Mouse (Mus musculus) cortical plate, adult 2 months (tissue): ENCODE results near the gene Crybb1. TPM values are rescaled to one million over a fixed set of nuclear protein-coding genes. Genes with fewer than 3 reads are reported as not detected.

ENCODE experiments used
- H3K27ac ChIP-seq: fragments of 200-500 bp; 2 replicates; pipeline ENCODE4 v1.5.1; 2012; ENCODE audit warnings: low read length, control low read depth, inconsistent platforms; ENCODE audit not compliant: insufficient read depth
- H3K4me1 ChIP-seq: fragments of 200-500 bp; 2 replicates; pipeline ENCODE4 v1.6.1; 2011; ENCODE audit warnings: low read length; ENCODE audit not compliant: control insufficient read depth, insufficient read depth
- H3K4me3 ChIP-seq: fragments of 200-500 bp; 2 replicates; pipeline ENCODE4 v1.5.1; 2011; ENCODE audit warnings: mild to moderate bottlenecking, low read length, control low read depth; ENCODE audit not compliant: insufficient read depth
- CTCF ChIP-seq: fragments of 200-500 bp; IDR thresholded peaks from 2 replicates; pipeline ENCODE4 v1.5.1; 2011; ENCODE audit warnings: mild to moderate bottlenecking, control low read depth, low read length; ENCODE audit not compliant: insufficient read depth; ENCODE audit errors: extremely low read depth
- POLR2A ChIP-seq: fragments of 200-500 bp; IDR thresholded peaks from 2 replicates; pipeline ENCODE4 v1.6.1; 2011; ENCODE audit warnings: mild to moderate bottlenecking, low read length, control low read depth; ENCODE audit not compliant: insufficient read depth; ENCODE audit errors: extremely low read depth
- polyA plus RNA-seq: library from polyadenylated mRNA; depleted of rRNA; stranded (reverse); fragments of >200 nt; gene quantifications from 2 replicates; pipeline ENCODE4 v1.2.3, GENCODE M21; 2012; rRNA removed

The Crybb1 gene
- polyA plus RNA-seq, 1 experiment: 7.5 TPM

DNA sequence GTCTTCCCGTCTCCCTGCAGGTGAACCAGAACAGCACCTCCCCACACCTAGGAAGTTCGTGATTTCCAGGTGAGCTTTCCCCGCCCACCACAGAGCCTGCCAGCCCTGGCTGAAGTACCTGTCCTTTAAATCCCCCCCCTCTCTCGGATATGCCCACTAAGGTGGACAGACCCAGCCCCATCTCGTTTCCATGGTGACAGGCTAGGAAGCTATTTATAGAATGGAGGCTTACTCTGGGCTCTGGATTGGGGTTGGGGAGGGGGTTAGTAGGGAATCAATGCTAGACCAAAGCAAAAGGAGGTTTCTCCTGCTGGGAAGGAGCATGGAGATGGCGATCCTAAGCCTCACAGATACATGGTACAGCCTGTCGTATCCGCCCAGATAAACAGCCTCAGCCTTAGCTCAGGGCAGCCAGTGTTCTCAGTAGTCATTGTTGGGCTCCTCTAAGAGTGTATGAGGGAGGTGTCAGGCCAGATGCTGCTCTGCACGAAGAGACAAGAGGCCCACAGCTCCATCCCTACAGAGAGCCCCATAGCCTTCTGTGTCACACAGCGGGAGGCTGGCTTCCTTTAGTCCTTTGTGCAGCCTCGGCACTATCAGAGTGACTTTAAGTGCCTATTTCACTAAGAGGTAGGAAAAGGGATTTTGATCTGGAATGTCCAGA, 57.7 kb downstream of the Crybb1 start:
- H3K4me3 ChIP-seq: no peak overlapping the region
- no peak overlapping the region for H3K27ac ChIP-seq
- no peaks in the 10 kb centered on the region for H3K4me1 ChIP-seq
- no peak for TF ChIP-seq CTCF
- no peak for TF ChIP-seq POLR2A

DNA sequence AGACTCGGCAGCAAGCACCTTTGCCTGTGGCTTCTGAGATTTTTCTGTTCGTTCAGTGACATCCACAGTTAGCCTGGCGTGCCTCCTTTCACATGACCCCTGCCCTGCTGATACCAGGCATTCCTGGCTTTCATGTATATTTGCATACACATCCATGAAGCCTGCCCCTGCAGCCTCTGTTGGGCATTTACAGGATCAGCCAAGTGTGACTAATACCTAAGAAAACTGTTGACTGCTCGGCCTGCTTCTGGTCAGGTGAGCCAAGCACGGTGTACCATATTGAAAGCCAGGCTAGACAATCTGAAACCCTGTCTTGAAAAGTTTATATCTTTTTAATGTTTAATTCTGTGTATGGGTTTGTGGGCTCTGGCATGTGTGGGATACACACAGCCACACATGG, 60.9 kb downstream of the Crybb1 start:
- Histone ChIP-seq H3K4me3 (no peak overlapping the region), H3K27ac (no peak overlapping the region), H3K4me1 (peaks cover 2% of the 10 kb centered on the region)
- TF ChIP-seq POLR2A: no peak
- TF ChIP-seq CTCF: no peak

DNA sequence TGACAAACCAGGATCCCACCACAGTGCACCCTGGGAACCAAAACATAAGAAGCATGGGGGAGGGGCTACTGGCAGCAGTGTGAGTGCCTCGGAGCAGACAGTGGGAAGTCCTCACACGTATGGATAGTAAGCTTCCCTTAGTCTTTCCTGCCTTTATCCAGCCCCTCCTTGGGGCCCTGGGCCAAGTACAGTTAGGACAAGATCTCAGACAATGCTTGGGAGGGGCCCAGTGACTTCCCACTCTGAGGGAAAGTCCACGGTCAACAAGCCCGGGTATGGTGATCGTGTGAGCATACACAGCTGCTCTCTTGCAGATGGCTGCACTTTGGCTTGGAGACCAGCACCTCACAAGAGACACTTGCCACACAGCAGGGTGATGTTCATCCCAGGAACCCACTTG, 61.7 kb downstream of the Crybb1 start:
- H3K4me1 ChIP-seq: peaks cover 6% of the 10 kb centered on the region
- no peak for TF ChIP-seq POLR2A
- TF ChIP-seq CTCF: no peak

More for the DNA sequence above, 61.7 kb downstream of the Crybb1 start:
- no peak overlapping the region for H3K4me3 ChIP-seq
- H3K27ac ChIP-seq: no peak overlapping the region

Other genes starting within 250 kb of the Crybb1 start
- 1.7 and 2.2 TPM in 2 replicates for gene Cryba4, start 3.3 kb upstream of the Crybb1 start, polyA plus RNA-seq
- gene Tpst2, start 20.9 kb downstream of the Crybb1 start, polyA plus RNA-seq: 31.4 and 35.4 TPM in 2 replicates
- 39.4 and 42.3 TPM in 2 replicates for gene Tfip11, start 70.5 kb downstream of the Crybb1 start, polyA plus RNA-seq
- gene Srrd, start 87.2 kb downstream of the Crybb1 start, polyA plus RNA-seq: 61.9 and 64.7 TPM in 2 replicates
- 47.2 and 53.5 TPM in 2 replicates for gene Hps4, start 87.3 kb downstream of the Crybb1 start, polyA plus RNA-seq
- gene Gm6583, start 100.2 kb downstream of the Crybb1 start, polyA plus RNA-seq: 0.04 and 0.13 TPM in 2 replicates
- 181 and 198 TPM in 2 replicates for gene Asphd2, start 139.1 kb downstream of the Crybb1 start, polyA plus RNA-seq
- gene Gm6588, start 193.6 kb downstream of the Crybb1 start, polyA plus RNA-seq: not detected in 2 replicates